Mouse (Mus musculus): Measurements from ENCODE around the gene Fam117b. TPM values are rescaled to one million over a fixed set of nuclear protein-coding genes. Genes with fewer than 3 reads are reported as not detected.

Fam117b gene
- polyA plus RNA-seq, 1 experiment from 2014 or later: 3.8 TPM

DNA sequence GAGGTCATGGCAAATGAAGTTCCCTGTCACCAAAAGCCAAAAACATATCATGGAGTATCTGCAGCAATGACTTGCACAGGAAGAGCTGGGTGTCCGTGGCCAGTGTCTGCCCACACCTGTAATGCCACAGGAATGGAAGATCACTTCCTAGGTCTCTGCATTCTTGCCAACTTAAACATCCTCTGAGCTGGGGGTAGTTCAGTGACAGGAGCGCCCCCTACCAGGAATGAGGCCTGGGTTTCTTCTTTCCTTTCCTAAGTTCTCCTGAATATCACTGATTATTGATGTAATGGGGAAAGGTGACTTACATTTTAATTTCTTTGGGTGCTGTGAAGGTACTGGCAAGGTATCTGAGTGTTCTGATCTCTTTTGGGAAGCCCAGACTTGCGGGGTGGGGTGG is 82.8 kb downstream of the Fam117b start:
- Histone ChIP-seq H3K9ac (no peak overlapping the region), H3K27ac (no peak overlapping the region), H3K4me3 (no peak overlapping the region), H3K27me3 (no peaks in the 10 kb centered on the region), H3K36me3 (peaks cover 5% of the 10 kb centered on the region; the same call in 1 of the 2 replicates), H3K4me1 (replicated peaks) (no peaks in the 10 kb centered on the region), H3K4me2 (no peak overlapping the region), H3K9me3 (replicated peaks) (no peaks in the 10 kb centered on the region)
- no peak for ATAC-seq (replicated peaks; ENCODE audit: insufficient number of reproducible peaks, insufficient read depth, low FRiP score, low read depth)
- WGBS: 50% methylated on average over 3 of the region's 3 CpGs

DNA sequence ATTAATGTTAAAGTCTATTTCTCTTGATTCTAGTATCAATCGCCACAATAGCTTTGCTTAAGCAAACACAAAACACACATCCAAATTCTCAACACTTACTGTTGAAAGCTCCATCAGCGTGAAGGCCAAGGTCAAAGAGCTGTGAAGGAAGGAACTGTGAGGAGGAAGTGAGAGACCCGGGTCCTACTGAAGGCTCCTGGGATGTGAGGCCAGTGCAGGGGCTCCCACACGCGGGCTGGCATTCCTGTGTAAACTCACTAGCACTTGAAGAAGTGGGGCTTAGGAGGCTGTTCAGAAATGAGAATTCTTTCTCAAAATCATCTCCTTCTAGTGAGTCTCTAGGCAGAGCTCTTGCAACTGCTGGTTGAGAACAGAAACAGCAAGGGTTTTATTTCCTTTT is 84.5 kb downstream of the Fam117b start:
- Histone ChIP-seq H3K4me1 (replicated peaks) (no peaks in the 10 kb centered on the region), H3K36me3 (no peaks in the 10 kb centered on the region), H3K9me3 (replicated peaks) (no peaks in the 10 kb centered on the region), H3K27ac (no peak overlapping the region), H3K27me3 (no peaks in the 10 kb centered on the region), H3K4me3 (no peak overlapping the region), H3K4me2 (no peak overlapping the region), H3K9ac (no peak overlapping the region)
- 37% methylated on average over 5 of the region's 5 CpGs for WGBS
- ATAC-seq (replicated peaks; ENCODE audit: insufficient number of reproducible peaks, insufficient read depth, low FRiP score, low read depth): no peak

DNA sequence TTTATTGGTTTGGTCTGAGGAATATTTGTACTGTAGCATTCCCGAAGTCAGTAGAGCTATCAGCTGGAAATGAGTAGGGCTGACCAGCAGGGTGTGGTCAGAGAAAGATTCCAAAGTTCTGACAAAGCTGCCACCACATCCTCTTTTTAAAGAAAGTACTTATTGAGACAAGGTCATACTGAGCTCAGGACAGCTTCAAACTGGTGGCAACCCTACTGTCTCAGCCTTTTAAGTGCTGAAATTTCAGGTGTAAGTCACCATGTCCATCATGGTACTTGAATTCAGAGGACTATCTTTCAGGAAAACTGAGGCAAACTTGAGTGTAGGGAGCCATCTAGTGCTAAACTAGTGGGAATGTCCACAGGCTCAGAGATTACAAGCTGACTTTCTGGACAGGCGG is 87.5 kb downstream of the Fam117b start:
- Histone ChIP-seq H3K9ac (no peak overlapping the region), H3K27ac (no peak overlapping the region), H3K36me3 (no peaks in the 10 kb centered on the region), H3K27me3 (no peaks in the 10 kb centered on the region), H3K4me1 (replicated peaks) (no peaks in the 10 kb centered on the region), H3K9me3 (replicated peaks) (no peaks in the 10 kb centered on the region), H3K4me3 (no peak overlapping the region), H3K4me2 (no peak overlapping the region)
- no peak for ATAC-seq (replicated peaks; ENCODE audit: insufficient number of reproducible peaks, insufficient read depth, low FRiP score, low read depth)
- 31% methylated on average over 2 of the region's 2 CpGs for WGBS

DNA sequence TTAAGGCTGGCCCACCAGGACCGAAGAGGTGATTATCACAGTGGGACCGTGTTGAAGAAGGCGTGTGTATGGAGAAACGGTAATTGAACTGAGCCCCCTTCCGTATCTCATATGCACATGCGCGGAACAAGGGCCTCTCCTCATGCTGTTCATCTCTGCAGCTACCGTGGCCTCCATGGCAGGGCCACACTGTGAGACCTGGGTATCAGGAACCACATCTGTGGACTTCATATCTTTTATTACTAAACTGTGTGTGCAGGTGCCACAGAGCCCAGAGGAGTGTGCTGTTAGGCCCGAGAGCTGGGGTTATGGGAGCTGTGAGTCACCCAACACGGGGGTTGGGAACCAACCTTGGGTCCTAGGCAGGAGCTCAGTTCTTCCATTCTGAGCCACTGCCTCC is 94.5 kb downstream of the Fam117b start:
- ATAC-seq (replicated peaks; ENCODE audit: insufficient number of reproducible peaks, insufficient read depth, low FRiP score, low read depth): no peak
- H3K27ac ChIP-seq: no peak overlapping the region
- H3K9me3 ChIP-seq (replicated peaks): no peaks in the 10 kb centered on the region
- H3K27me3 ChIP-seq: no peaks in the 10 kb centered on the region
- WGBS: 89% methylated on average over 10 of the region's 10 CpGs
- H3K4me2 ChIP-seq: no peak overlapping the region
- no peak overlapping the region for H3K4me3 ChIP-seq
- H3K36me3 ChIP-seq: no peaks in the 10 kb centered on the region
- no peaks in the 10 kb centered on the region for H3K4me1 ChIP-seq (replicated peaks)
- no peak overlapping the region for H3K9ac ChIP-seq

DNA sequence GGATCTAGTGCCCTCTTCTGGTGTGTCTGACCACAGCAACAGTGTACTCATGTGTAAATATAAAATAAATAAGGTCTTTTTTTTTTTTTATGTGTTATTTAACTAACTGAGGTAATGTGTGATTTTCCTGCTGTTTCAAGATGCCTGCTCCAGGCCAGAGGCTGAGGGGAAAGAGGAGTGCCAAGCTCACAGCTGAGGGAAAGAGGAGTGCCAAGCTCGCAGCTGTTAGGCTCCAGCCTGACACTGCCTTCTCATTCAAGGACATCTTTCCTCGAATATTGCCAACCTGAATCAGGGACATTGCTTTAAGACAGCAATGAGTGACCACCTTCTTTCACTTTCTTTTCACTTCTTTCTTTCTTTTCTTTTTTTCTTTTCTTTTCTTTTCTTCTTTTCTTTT is 95.9 kb downstream of the Fam117b start:
- Histone ChIP-seq H3K9me3 (replicated peaks) (no peaks in the 10 kb centered on the region), H3K4me1 (replicated peaks) (no peaks in the 10 kb centered on the region), H3K36me3 (no peaks in the 10 kb centered on the region), H3K9ac (no peak overlapping the region), H3K27ac (no peak overlapping the region), H3K27me3 (no peaks in the 10 kb centered on the region), H3K4me3 (no peak overlapping the region), H3K4me2 (no peak overlapping the region)
- no peak for ATAC-seq (replicated peaks; ENCODE audit: insufficient number of reproducible peaks, insufficient read depth, low FRiP score, low read depth)
- 73% methylated on average over 2 of the region's 2 CpGs for WGBS

DNA sequence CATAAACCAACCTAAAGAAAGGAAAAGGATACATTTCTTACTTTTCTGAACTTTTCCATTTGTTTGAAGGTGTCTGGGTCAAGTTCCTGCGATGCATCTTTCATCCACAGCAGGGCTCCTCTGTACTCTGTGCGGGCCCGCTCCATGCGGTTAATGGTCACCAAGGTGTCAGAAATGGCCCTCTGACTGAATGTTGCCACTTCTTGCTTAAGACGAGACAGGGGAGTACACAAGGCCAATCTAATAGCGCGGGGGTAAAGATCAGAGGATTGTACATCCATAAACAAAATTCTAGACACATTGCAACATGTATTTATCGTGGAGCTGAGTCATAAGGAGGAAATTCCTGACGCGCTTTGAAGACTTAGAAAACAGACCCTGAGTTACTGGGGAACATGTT is 101.0 kb downstream of the Fam117b start:
- no peaks in the 10 kb centered on the region for H3K4me1 ChIP-seq (replicated peaks)
- no peaks in the 10 kb centered on the region for H3K36me3 ChIP-seq
- no peak overlapping the region for H3K4me3 ChIP-seq
- no peak overlapping the region for H3K4me2 ChIP-seq
- no peak for ATAC-seq (replicated peaks; ENCODE audit: insufficient number of reproducible peaks, insufficient read depth, low FRiP score, low read depth)
- H3K9ac ChIP-seq: no peak overlapping the region
- no peaks in the 10 kb centered on the region for H3K27me3 ChIP-seq
- 85% methylated on average over 10 of the region's 10 CpGs for WGBS
- H3K9me3 ChIP-seq (replicated peaks): no peaks in the 10 kb centered on the region
- no peak overlapping the region for H3K27ac ChIP-seq

DNA sequence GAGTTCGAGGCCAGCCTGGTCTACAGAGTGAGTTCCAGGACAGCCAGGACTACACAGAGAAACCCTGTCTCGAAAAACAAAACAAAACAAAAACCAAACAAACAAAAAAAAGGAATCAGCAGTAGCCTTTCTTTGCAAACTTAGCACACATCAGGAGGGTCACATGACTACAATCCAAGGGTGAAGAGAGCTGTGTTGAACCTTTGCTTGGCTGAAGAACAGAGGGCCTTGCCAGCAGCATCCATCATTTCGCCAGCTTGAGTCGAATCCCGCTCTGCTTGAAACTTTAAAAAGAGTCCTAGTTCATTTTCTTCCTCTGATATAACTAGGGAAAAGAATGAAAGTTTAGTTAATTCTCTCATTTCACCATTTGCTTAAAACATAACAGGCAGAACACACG is 102.7 kb downstream of the Fam117b start:
- no peak overlapping the region for H3K27ac ChIP-seq
- no peaks in the 10 kb centered on the region for H3K4me1 ChIP-seq (replicated peaks)
- H3K4me2 ChIP-seq: no peak overlapping the region
- no peak for ATAC-seq (replicated peaks; ENCODE audit: insufficient number of reproducible peaks, insufficient read depth, low FRiP score, low read depth)
- H3K4me3 ChIP-seq: no peak overlapping the region
- no peaks in the 10 kb centered on the region for H3K9me3 ChIP-seq (replicated peaks)
- H3K27me3 ChIP-seq: no peaks in the 10 kb centered on the region
- no peak overlapping the region for H3K9ac ChIP-seq
- H3K36me3 ChIP-seq: no peaks in the 10 kb centered on the region
- WGBS: 86% methylated on average over 6 of the region's 6 CpGs

DNA sequence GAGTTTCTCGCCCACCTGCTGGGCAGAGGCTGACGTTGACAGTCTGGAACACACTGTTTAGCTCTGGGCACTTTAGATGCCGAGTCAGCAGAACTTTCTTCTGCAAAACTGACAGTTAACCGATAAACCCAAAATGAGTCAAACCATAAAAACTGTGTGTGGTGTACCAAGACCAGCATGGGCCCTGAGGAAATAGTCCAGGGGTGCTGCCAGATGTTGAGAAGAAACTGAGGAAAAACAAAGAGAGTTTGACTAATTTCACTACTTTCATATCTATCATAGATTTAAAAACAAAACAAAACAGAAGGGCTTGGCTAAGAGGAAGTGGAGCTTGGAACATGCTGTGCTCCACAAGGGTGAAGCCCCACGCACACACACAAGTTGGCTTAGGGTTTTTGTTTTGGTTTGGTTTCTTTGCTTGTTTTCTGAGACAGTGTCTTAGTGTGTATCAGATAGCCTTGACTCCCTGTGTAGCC is 103.4 kb downstream of the Fam117b start:
- H3K4me2 ChIP-seq: no peak overlapping the region
- H3K27ac ChIP-seq: no peak overlapping the region
- H3K27me3 ChIP-seq: no peaks in the 10 kb centered on the region
- no peak overlapping the region for H3K9ac ChIP-seq
- H3K4me1 ChIP-seq (replicated peaks): no peaks in the 10 kb centered on the region
- H3K36me3 ChIP-seq: no peaks in the 10 kb centered on the region
- no peak overlapping the region for H3K4me3 ChIP-seq
- no peaks in the 10 kb centered on the region for H3K9me3 ChIP-seq (replicated peaks)
- 71% methylated on average over 5 of the region's 5 CpGs for WGBS
- ATAC-seq (replicated peaks; ENCODE audit: insufficient number of reproducible peaks, insufficient read depth, low FRiP score, low read depth): no peak

DNA sequence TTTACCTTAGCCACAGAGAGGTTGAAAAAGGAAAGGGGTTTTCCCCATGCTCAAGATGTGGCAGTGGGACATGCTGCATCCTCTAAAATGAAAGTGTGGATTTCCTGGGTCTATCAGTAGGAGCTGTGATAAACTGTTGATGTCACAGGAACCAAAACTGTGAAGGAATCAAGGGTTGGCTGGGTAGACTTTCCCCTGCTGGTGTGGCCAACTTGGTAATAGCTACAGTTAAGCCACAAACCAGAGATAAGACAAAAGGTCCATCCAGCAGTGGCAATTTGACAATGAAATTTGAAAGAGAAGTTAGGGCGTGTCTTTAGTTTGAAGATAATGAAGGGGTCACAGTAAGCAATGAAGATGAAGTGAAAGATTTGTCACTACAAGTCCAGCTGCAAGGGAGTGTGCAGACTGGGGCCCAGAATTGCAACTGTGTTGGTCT is 104.2 kb downstream of the Fam117b start:
- no peak overlapping the region for H3K4me2 ChIP-seq
- H3K36me3 ChIP-seq: no peaks in the 10 kb centered on the region
- H3K9me3 ChIP-seq (replicated peaks): no peaks in the 10 kb centered on the region
- no peak overlapping the region for H3K27ac ChIP-seq
- ATAC-seq (replicated peaks; ENCODE audit: insufficient number of reproducible peaks, insufficient read depth, low FRiP score, low read depth): no peak
- H3K27me3 ChIP-seq: no peaks in the 10 kb centered on the region
- H3K4me3 ChIP-seq: no peak overlapping the region
- H3K9ac ChIP-seq: no peak overlapping the region
- WGBS: 72% methylated on average over 1 of the region's 1 CpGs
- H3K4me1 ChIP-seq (replicated peaks): no peaks in the 10 kb centered on the region

Other genes starting within 250 kb of the Fam117b start
- 214 and 215 TPM in 2 replicates for gene Sumo1, start 242.2 kb upstream of the Fam117b start, polyA plus RNA-seq (2015; fragmentation: Nextera tagmentation; extraction: Ambion mirVana)
- 130 and 134 TPM in 2 replicates for gene Nop58, start 228.0 kb upstream of the Fam117b start, polyA plus RNA-seq (2015; fragmentation: Nextera tagmentation; extraction: Ambion mirVana)
- 5.8 and 6.5 TPM in 2 replicates for gene Bmpr2, start 149.6 kb upstream of the Fam117b start, polyA plus RNA-seq (2015; fragmentation: Nextera tagmentation; extraction: Ambion mirVana)
- gene Ica1l, start 130.2 kb downstream of the Fam117b start, polyA plus RNA-seq (2015; fragmentation: Nextera tagmentation; extraction: Ambion mirVana): 0.20 and 0.81 TPM in 2 replicates
- 4.5 and 4.6 TPM in 2 replicates for gene Carf, start 185.2 kb downstream of the Fam117b start, polyA plus RNA-seq (2015; fragmentation: Nextera tagmentation; extraction: Ambion mirVana)
- 24.1 and 30.7 TPM in 2 replicates for gene Wdr12, start 185.6 kb downstream of the Fam117b start, polyA plus RNA-seq (2015; fragmentation: Nextera tagmentation; extraction: Ambion mirVana)